Mouse (Mus musculus): Measurements from ENCODE around the gene Coq4.

The Coq4 gene

DNA sequence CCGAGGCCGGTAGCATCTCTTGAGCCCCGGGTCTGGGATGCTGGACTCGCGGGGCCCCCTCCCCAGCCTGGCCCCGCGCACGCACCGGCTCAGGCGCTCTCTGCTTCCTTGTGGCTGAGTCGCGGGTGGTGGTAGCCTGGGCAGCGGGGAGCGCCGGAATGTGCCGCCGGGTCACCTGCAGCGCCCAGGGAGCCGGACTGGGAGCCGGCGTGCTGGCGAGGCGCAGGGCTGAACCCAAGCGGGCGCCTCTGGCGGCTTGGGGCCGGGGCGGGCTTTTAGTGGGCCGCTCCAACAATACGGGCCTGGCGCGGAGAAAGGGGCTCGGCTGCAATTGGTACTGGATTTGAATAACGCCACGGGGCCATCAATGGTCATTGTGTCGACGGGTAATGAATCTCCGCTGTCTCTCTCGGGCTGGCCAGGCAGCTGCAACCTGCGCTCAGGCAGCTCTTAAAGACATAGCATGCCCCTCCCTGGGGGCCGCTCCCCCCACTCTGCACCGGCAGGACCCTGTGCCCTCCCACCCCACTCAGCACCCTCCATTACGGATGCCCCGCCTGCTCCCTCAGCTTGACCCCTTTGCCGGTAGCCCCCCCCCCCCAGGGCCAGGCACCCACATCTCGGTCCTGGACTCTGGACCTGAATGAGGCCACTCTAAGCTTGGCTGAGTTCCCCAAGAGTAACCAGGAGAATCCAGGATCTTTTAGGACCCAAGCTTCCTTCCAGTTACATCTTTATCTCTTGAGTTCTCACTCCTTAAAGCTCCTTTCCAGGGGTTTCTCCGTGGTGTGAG, 59.0 kb downstream of the Coq4 start:
- DNase-seq (ENCODE audit: low spot score in 2 of 2): no peak

DNA sequence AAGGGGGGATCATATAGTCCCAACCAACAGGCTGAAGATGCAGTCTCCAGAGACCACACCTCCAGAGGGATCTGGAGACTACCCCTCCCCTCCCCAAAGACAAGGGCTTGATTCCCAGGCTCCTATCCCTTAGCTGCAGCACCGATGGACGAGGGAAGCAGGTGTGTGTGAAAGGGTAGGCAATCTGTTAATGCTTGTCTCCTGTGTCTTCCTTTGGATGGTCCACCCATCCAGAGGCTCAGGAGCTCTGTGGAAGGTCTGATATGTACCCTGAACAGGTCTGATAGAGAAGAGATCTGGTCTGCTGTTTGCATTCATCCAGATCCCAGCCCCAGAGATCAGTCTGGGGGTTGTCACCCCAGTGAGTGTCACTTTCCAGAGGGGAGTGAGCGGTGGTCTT, 59.6 kb downstream of the Coq4 start:
- no peak for DNase-seq (ENCODE audit: low spot score in 2 of 2)
